Mouse (Mus musculus): Measurements from ENCODE around the gene Ppp5c.

DNA sequence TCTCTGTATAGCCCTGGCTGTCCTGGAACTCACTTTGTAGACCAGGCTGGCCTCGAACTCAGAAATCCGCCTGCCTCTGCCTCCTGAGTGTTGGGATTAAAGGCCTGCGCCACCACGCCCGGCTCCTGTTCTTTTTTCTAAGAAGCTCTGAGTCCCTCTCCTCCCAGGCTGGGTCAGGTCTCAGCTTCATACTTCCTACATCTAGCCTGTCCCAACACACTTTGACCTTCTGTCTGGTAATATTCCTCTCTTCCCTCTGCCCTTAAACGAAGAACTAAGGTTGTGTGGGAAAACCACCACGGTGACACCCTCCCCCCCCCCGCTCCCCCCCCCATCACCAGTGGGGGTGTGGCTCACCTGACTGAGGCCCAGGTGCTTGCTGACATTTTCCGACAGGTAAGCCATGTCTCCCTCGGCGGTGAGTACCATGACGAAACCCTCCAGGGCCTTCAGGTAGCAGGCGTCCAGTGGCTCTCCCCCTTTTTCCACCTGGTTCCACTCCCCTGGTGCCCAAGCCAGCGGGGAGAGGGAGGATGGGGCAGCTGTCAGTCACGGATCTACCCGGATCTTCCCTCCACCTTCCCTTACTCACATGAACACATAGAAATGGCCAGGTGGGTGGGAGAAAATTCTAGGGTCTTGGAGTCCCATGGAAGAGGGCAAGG is 26.7 kb upstream of the Ppp5c start:
- no peak for TF ChIP-seq CTCF (IDR thresholded peaks at IDR 0.05; ENCODE audit: control insufficient read depth, insufficient read depth, low read length)
- TF ChIP-seq POLR2A (IDR thresholded peaks at IDR 0.05; ENCODE audit: borderline replicate concordance, control insufficient read depth, low read depth, low read length) = no peak
